Mouse (Mus musculus) embryonic facial prominence, embryonic 13.5 days (tissue): Measurements from ENCODE around the gene 4921524J17Rik. TPM values are rescaled to one million over a fixed set of nuclear protein-coding genes. Genes with fewer than 3 reads are reported as not detected.

Experiments used
- ATAC-seq: fragments of 200-750 bp; cut with Nextera tagmentation; 2 replicates; pipeline ENCODE4 v1.8.0; 2017; ENCODE audit warnings: low read depth; ENCODE audit not compliant: insufficient number of reproducible peaks, insufficient read depth, low FRiP score, low TSS enrichment
- H3K27ac ChIP-seq: fragments of 300-500 bp; sonication (generic); 2 replicates; pipeline ENCODE4 v1.5.1; 2015; ENCODE audit warnings: moderate library complexity, mild to moderate bottlenecking, inconsistent platforms
- H3K27me3 ChIP-seq: fragments of 300-500 bp; sonication (generic); 2 replicates; pipeline ENCODE4 v1.6.1; 2015; ENCODE audit warnings: mild to moderate bottlenecking, inconsistent platforms
- H3K36me3 ChIP-seq: fragments of 300-500 bp; sonication (generic); 2 replicates; pipeline ENCODE4 v1.6.1; 2015; ENCODE audit warnings: mild to moderate bottlenecking, inconsistent platforms
- H3K4me1 ChIP-seq: fragments of 300-500 bp; sonication (generic); 2 replicates; pipeline ENCODE4 v1.6.1; 2015; ENCODE audit warnings: inconsistent platforms
- H3K4me2 ChIP-seq: fragments of 300-500 bp; sonication (generic); 2 replicates; pipeline ENCODE4 v1.6.1; 2015; ENCODE audit warnings: moderate library complexity, mild to moderate bottlenecking, inconsistent platforms
- H3K4me3 ChIP-seq: fragments of 300-500 bp; sonication (generic); 2 replicates; pipeline ENCODE4 v1.5.1; 2015; ENCODE audit warnings: mild to moderate bottlenecking, inconsistent platforms
- H3K9ac ChIP-seq: fragments of 300-500 bp; sonication (generic); 2 replicates; pipeline ENCODE4 v1.6.1; 2015; ENCODE audit warnings: mild to moderate bottlenecking, inconsistent platforms
- H3K9me3 ChIP-seq: fragments of 300-500 bp; sonication (generic); 2 replicates; pipeline ENCODE4 v1.6.1; 2016; ENCODE audit warnings: inconsistent platforms
- WGBS: fragments of 180-500 bp; shearing (Covaris S2); methylation state at CpG from one replicate; pipeline ENCODE4 v1.1.7; 2015; ENCODE audit warnings: mixed read lengths; 5-methylcytosine and 5-hydroxymethylcytosine counted together
- polyA plus RNA-seq: library from polyadenylated mRNA; unstranded; fragments of >200 nt; fragmentation: Nextera tagmentation; extraction: Ambion mirVana; gene quantifications from 2 replicates; pipeline ENCODE4 v1.2.1, GENCODE M21; 2015

The 4921524J17Rik gene
- polyA plus RNA-seq, 1 experiment from 2014 or later, result 54.0 TPM

- no peak overlapping the region for H3K4me2 ChIP-seq
- H3K27ac ChIP-seq, result no peak overlapping the region
- H3K9me3 ChIP-seq, result no peaks in the 10 kb centered on the region
- H3K9ac ChIP-seq, result no peak overlapping the region
- no peak overlapping the region for H3K4me3 ChIP-seq
- H3K36me3 ChIP-seq, result no peaks in the 10 kb centered on the region
- H3K27me3 ChIP-seq, result no peaks in the 10 kb centered on the region
- WGBS, result 55% methylated on average over 5 of the region's 5 CpGs
- peaks cover 7% of the 10 kb centered on the region for H3K4me1 ChIP-seq
- no peak for ATAC-seq
These were observed 3.1 kb upstream of the 4921524J17Rik start for GRCm38 (mm10) chr8:85435736-85436135.

GRCm38 (mm10) chr8:85434817-85435216 lies 2.2 kb upstream of the 4921524J17Rik start:
- WGBS, result 67% methylated on average over 12 of the region's 12 CpGs
- Histone ChIP-seq H3K4me3 (no peak overlapping the region), H3K4me2 (no peak overlapping the region)

GRCm38 (mm10) chr8:85433017-85433393 lies 372 bp upstream of the 4921524J17Rik start:
- H3K9ac ChIP-seq, result peak overlapping the region; percentile 89
- no peaks in the 10 kb centered on the region for H3K27me3 ChIP-seq
- H3K9me3 ChIP-seq, result no peaks in the 10 kb centered on the region
- WGBS, result 4% methylated on average over 6 of the region's 6 CpGs
- no peaks in the 10 kb centered on the region for H3K36me3 ChIP-seq
- peak overlapping the region; percentile 71 for H3K4me2 ChIP-seq
- H3K4me1 ChIP-seq, result peaks cover 24% of the 10 kb centered on the region
- H3K4me3 ChIP-seq, result peak overlapping the region; percentile 69
- peak overlapping the region; percentile 97 for H3K27ac ChIP-seq
- peak; percentile 49 for ATAC-seq

More at GRCm38 (mm10) chr8:85434817-85435216, 2.2 kb upstream of the 4921524J17Rik start:
- no peak for ATAC-seq
- H3K4me1 ChIP-seq, result peaks cover 11% of the 10 kb centered on the region
- H3K27me3 ChIP-seq, result no peaks in the 10 kb centered on the region
- H3K9me3 ChIP-seq, result no peaks in the 10 kb centered on the region
- H3K36me3 ChIP-seq, result no peaks in the 10 kb centered on the region
- H3K27ac ChIP-seq, result no peak overlapping the region
- H3K9ac ChIP-seq, result no peak overlapping the region

GRCm38 (mm10) chr8:85431281-85432167 lies 1.1 kb downstream of the 4921524J17Rik start:
- H3K27ac ChIP-seq, result peak overlapping the region; percentile 97
- peak overlapping the region; percentile 89 for H3K9ac ChIP-seq
- no peaks in the 10 kb centered on the region for H3K27me3 ChIP-seq
- H3K4me2 ChIP-seq, result peak overlapping the region; percentile 71
- H3K4me3 ChIP-seq, result peak overlapping the region; percentile 69
- H3K4me1 ChIP-seq, result peaks cover 34% of the 10 kb centered on the region
- H3K36me3 ChIP-seq, result no peaks in the 10 kb centered on the region
- ATAC-seq, result no peak
- no peaks in the 10 kb centered on the region for H3K9me3 ChIP-seq
- 4% methylated on average over 10 of the region's 10 CpGs for WGBS

- H3K9ac ChIP-seq, result peak overlapping the region; percentile 89
- ATAC-seq, result no peak
- WGBS, result 16% methylated on average over 3 of the region's 3 CpGs
- peaks cover 34% of the 10 kb centered on the region for H3K4me1 ChIP-seq
- H3K4me2 ChIP-seq, result peak overlapping the region; percentile 71
- 0 out of 2 replicates have a peak overlapping the region, but pooled peaks have one; percentile 29 for H3K27ac ChIP-seq
- H3K27me3 ChIP-seq, result no peaks in the 10 kb centered on the region
- no peaks in the 10 kb centered on the region for H3K9me3 ChIP-seq
- H3K4me3 ChIP-seq, result peak overlapping the region; percentile 69
- no peaks in the 10 kb centered on the region for H3K36me3 ChIP-seq
These were observed 1.8 kb downstream of the 4921524J17Rik start for GRCm38 (mm10) chr8:85430801-85431200.

GRCm38 (mm10) chr8:85429219-85429618 lies 3.4 kb downstream of the 4921524J17Rik start:
- Histone ChIP-seq H3K9me3 (no peaks in the 10 kb centered on the region), H3K27me3 (no peaks in the 10 kb centered on the region), H3K27ac (peak overlapping the region; percentile 40), H3K4me2 (peak overlapping the region; percentile 30), H3K4me1 (peaks cover 34% of the 10 kb centered on the region), H3K4me3 (no peak overlapping the region), H3K36me3 (no peaks in the 10 kb centered on the region), H3K9ac (no peak overlapping the region)
- no peak for ATAC-seq
- 16% methylated on average over 4 of the region's 4 CpGs for WGBS

- H3K27ac ChIP-seq, result no peak overlapping the region
- ATAC-seq, result no peak
- peaks cover 34% of the 10 kb centered on the region for H3K4me1 ChIP-seq
These were observed 5.6 kb downstream of the 4921524J17Rik start for GRCm38 (mm10) chr8:85427026-85427425.

GRCm38 (mm10) chr8:85421329-85421728 lies 11.3 kb downstream of the 4921524J17Rik start:
- Histone ChIP-seq H3K4me3 (no peak overlapping the region), H3K36me3 (peaks cover 45% of the 10 kb centered on the region), H3K9ac (no peak overlapping the region), H3K4me2 (no peak overlapping the region), H3K4me1 (no peaks in the 10 kb centered on the region; the same call in 1 of the 2 replicates), H3K9me3 (no peaks in the 10 kb centered on the region), H3K27me3 (no peaks in the 10 kb centered on the region), H3K27ac (no peak overlapping the region)
- 88% methylated on average over 1 of the region's 1 CpGs for WGBS
- ATAC-seq, result no peak

More at GRCm38 (mm10) chr8:85427026-85427425, 5.6 kb downstream of the 4921524J17Rik start:
- no peak overlapping the region for H3K4me2 ChIP-seq
- no peaks in the 10 kb centered on the region for H3K27me3 ChIP-seq
- no peaks in the 10 kb centered on the region for H3K9me3 ChIP-seq
- WGBS, result 77% methylated on average over 4 of the region's 4 CpGs
- peaks cover 8% of the 10 kb centered on the region for H3K36me3 ChIP-seq
- no peak overlapping the region for H3K4me3 ChIP-seq
- H3K9ac ChIP-seq, result no peak overlapping the region

- peaks cover 10% of the 10 kb centered on the region for H3K36me3 ChIP-seq
- H3K27me3 ChIP-seq, result no peaks in the 10 kb centered on the region
- H3K27ac ChIP-seq, result no peak overlapping the region
- WGBS, result 68% methylated on average over 3 of the region's 3 CpGs
- no peak overlapping the region for H3K4me3 ChIP-seq
- H3K4me1 ChIP-seq, result no peaks in the 10 kb centered on the region
- no peaks in the 10 kb centered on the region for H3K9me3 ChIP-seq
- H3K4me2 ChIP-seq, result no peak overlapping the region
- H3K9ac ChIP-seq, result no peak overlapping the region
- ATAC-seq, result no peak
These were observed 24.1 kb downstream of the 4921524J17Rik start for GRCm38 (mm10) chr8:85408526-85408925.

GRCm38 (mm10) chr8:85408053-85408505 lies 24.6 kb downstream of the 4921524J17Rik start:
- peaks cover 10% of the 10 kb centered on the region for H3K36me3 ChIP-seq
- no peak overlapping the region for H3K27ac ChIP-seq
- H3K4me1 ChIP-seq, result no peaks in the 10 kb centered on the region
- H3K27me3 ChIP-seq, result no peaks in the 10 kb centered on the region
- H3K4me2 ChIP-seq, result no peak overlapping the region
- H3K9me3 ChIP-seq, result no peaks in the 10 kb centered on the region
- no peak overlapping the region for H3K4me3 ChIP-seq
- WGBS, result 55% methylated on average over 7 of the region's 7 CpGs
- no peak overlapping the region for H3K9ac ChIP-seq
- ATAC-seq, result no peak

- Histone ChIP-seq H3K9ac (no peak overlapping the region), H3K27me3 (no peaks in the 10 kb centered on the region), H3K4me1 (no peaks in the 10 kb centered on the region), H3K4me3 (no peak overlapping the region), H3K27ac (no peak overlapping the region), H3K9me3 (no peaks in the 10 kb centered on the region), H3K4me2 (no peak overlapping the region), H3K36me3 (peaks cover 7% of the 10 kb centered on the region)
- 73% methylated on average over 10 of the region's 10 CpGs for WGBS
- ATAC-seq, result no peak
These were observed 26.7 kb downstream of the 4921524J17Rik start for GRCm38 (mm10) chr8:85405961-85406360.

GRCm38 (mm10) chr8:85405418-85405817 lies 27.2 kb downstream of the 4921524J17Rik start:
- H3K27me3 ChIP-seq, result no peaks in the 10 kb centered on the region
- H3K4me1 ChIP-seq, result no peaks in the 10 kb centered on the region
- no peak for ATAC-seq
- no peak overlapping the region for H3K4me2 ChIP-seq
- H3K36me3 ChIP-seq, result peaks cover 5% of the 10 kb centered on the region; the same call in 1 of the 2 replicates
- no peak overlapping the region for H3K4me3 ChIP-seq
- no peaks in the 10 kb centered on the region for H3K9me3 ChIP-seq
- H3K27ac ChIP-seq, result no peak overlapping the region
- no peak overlapping the region for H3K9ac ChIP-seq
- WGBS, result 78% methylated on average over 3 of the region's 3 CpGs
